Mouse (Mus musculus): ENCODE data around the gene Ppm1m.

GRCm38 (mm10) chr9:106148541-106149398 lies 50.8 kb downstream of the Ppm1m start:
- TF ChIP-seq CTCF (IDR thresholded peaks at IDR 0.05; ENCODE audit: low read depth) (no peak), EP300 (IDR thresholded peaks at IDR 0.05; ENCODE audit: low read depth) (no peak)

Data from liver, postnatal 0 days (tissue).